Mouse (Mus musculus): ENCODE results near the gene Tmem14c.

GRCm38 (mm10) chr13:40978652-40979051 lies 37.4 kb upstream of the Tmem14c start:
- no peak for TF ChIP-seq EP300 (IDR thresholded peaks at IDR 0.05; ENCODE audit: insufficient read depth, low read depth, low read length)
- TF ChIP-seq CTCF (IDR thresholded peaks at IDR 0.05): no peak
